Mouse (Mus musculus): Measurements from ENCODE around the gene Olfr24. TPM values are rescaled to one million over a fixed set of nuclear protein-coding genes. Genes with fewer than 3 reads are reported as not detected.

The Olfr24 gene
- polyA plus RNA-seq (2012; rRNA removed): not detected in 2 replicates

GRCm38 (mm10) chr9:18763896-18764295, at the start of gene Olfr24:
TSS of gene Olfr24 (minus strand) at chr9:18763996.

Other genes starting within 250 kb of the Olfr24 start
- 0.77 and 0.95 TPM in 2 replicates for gene Muc16, start 89.5 kb downstream of the Olfr24 start, polyA plus RNA-seq (2012; rRNA removed)
- not detected in 2 replicates for gene Olfr828, start 55.5 kb upstream of the Olfr24 start, polyA plus RNA-seq (2012; rRNA removed)
- gene Olfr829, start 90.9 kb upstream of the Olfr24 start, polyA plus RNA-seq (2012; rRNA removed): 0.01 TPM in 1 of 2 replicates, not detected in the other
- not detected in 2 replicates for gene Olfr830, start 110.7 kb upstream of the Olfr24 start, polyA plus RNA-seq (2012; rRNA removed)
- gene Olfr832, start 173.1 kb upstream of the Olfr24 start, polyA plus RNA-seq (2012; rRNA removed): not detected in 2 replicates
- not detected in 2 replicates for gene Olfr834, start 224.0 kb upstream of the Olfr24 start, polyA plus RNA-seq (2012; rRNA removed)

Measured in liver, embryonic 18 days (tissue).